Mouse (Mus musculus) small intestine, adult 2 months (tissue): ENCODE measurements around the gene Slc7a11. TPM values are rescaled to one million over a fixed set of nuclear protein-coding genes. Genes with fewer than 3 reads are reported as not detected.

Experiments
- H3K27ac ChIP-seq: fragments of 200-500 bp; 2 replicates; pipeline ENCODE4 v1.5.1; 2012; ENCODE audit warnings: low read depth, low read length, control low read depth, inconsistent platforms; ENCODE audit not compliant: insufficient read depth
- H3K27me3 ChIP-seq: fragments of 200-500 bp; 2 replicates; pipeline ENCODE4 v1.6.1; 2012; ENCODE audit warnings: mild to moderate bottlenecking, moderate library complexity, low read length, inconsistent platforms; ENCODE audit not compliant: control insufficient read depth, insufficient read depth
- H3K36me3 ChIP-seq: fragments of 200-500 bp; 2 replicates; pipeline ENCODE4 v1.6.1; 2012; ENCODE audit warnings: mild to moderate bottlenecking, low read length, control low read depth, inconsistent platforms; ENCODE audit not compliant: control insufficient read depth, insufficient read depth
- H3K4me1 ChIP-seq: fragments of 200-500 bp; 2 replicates; pipeline ENCODE4 v1.6.1; 2012; ENCODE audit warnings: low read length, inconsistent platforms, mixed read lengths; ENCODE audit not compliant: control insufficient read depth, insufficient read depth, insufficient read length
- H3K4me3 ChIP-seq: fragments of 200-500 bp; 2 replicates; pipeline ENCODE4 v1.5.1; 2012; ENCODE audit warnings: low read depth, mild to moderate bottlenecking, control low read depth, inconsistent platforms, low read length, moderate library complexity
- CTCF ChIP-seq: fragments of 200-500 bp; IDR thresholded peaks from 2 replicates; pipeline ENCODE4 v1.5.1; 2012; ENCODE audit warnings: low read depth, mild to moderate bottlenecking, control low read depth, inconsistent platforms, low read length, moderate library complexity, mixed read lengths; ENCODE audit not compliant: insufficient replicate concordance, insufficient read length; ENCODE audit errors: extremely low read depth
- POLR2A ChIP-seq: fragments of 200-500 bp; IDR thresholded peaks from 2 replicates; pipeline ENCODE4 v1.6.1; 2012; ENCODE audit warnings: low read depth, mild to moderate bottlenecking, control low read depth, inconsistent platforms, low read length, moderate library complexity
- WGBS: fragments of 180-500 bp; shearing (Covaris S2); methylation state at CpG from one replicate; pipeline ENCODE4 v1.1.7; 2018; 5-methylcytosine and 5-hydroxymethylcytosine counted together
- polyA plus RNA-seq: library from polyadenylated mRNA; depleted of rRNA; stranded (reverse); fragments of >200 nt; gene quantifications from 2 replicates; pipeline ENCODE4 v1.2.3, GENCODE M21; 2012

The Slc7a11 gene
- polyA plus RNA-seq, 1 experiment, result 0.27 TPM

GRCm38 (mm10) chr3:50275023-50275422, 168.4 kb downstream of the Slc7a11 start:
- no peak for TF ChIP-seq CTCF
- H3K36me3 ChIP-seq, result no peaks in the 10 kb centered on the region
- no peak overlapping the region for H3K4me3 ChIP-seq
- H3K27ac ChIP-seq, result no peak overlapping the region
- no peaks in the 10 kb centered on the region for H3K27me3 ChIP-seq
- no peaks in the 10 kb centered on the region for H3K4me1 ChIP-seq
- WGBS, result 79% methylated on average over 2 of the region's 2 CpGs

- H3K4me3 ChIP-seq, result no peak overlapping the region
- H3K27ac ChIP-seq, result no peak overlapping the region
- H3K36me3 ChIP-seq, result no peaks in the 10 kb centered on the region
- TF ChIP-seq POLR2A (no peak), CTCF (no peak)
- H3K27me3 ChIP-seq, result no peaks in the 10 kb centered on the region
- H3K4me1 ChIP-seq, result no peaks in the 10 kb centered on the region
Measured at GRCm38 (mm10) chr3:50272222-50272621, 171.2 kb downstream of the Slc7a11 start.

- 83% methylated on average over 4 of the region's 4 CpGs for WGBS
Measured at GRCm38 (mm10) chr3:50269680-50270079, 173.7 kb downstream of the Slc7a11 start.

GRCm38 (mm10) chr3:50262547-50263087, 180.8 kb downstream of the Slc7a11 start:
- no peaks in the 10 kb centered on the region for H3K36me3 ChIP-seq
- H3K27ac ChIP-seq, result no peak overlapping the region
- no peaks in the 10 kb centered on the region for H3K27me3 ChIP-seq
- WGBS, result 14% methylated on average over 2 of the region's 2 CpGs
- H3K4me1 ChIP-seq, result no peaks in the 10 kb centered on the region
- no peak for TF ChIP-seq CTCF
- no peak for TF ChIP-seq POLR2A
- no peak overlapping the region for H3K4me3 ChIP-seq

More at GRCm38 (mm10) chr3:50269680-50270079, 173.7 kb downstream of the Slc7a11 start:
- Histone ChIP-seq H3K27ac (no peak overlapping the region), H3K36me3 (no peaks in the 10 kb centered on the region), H3K4me1 (no peaks in the 10 kb centered on the region), H3K4me3 (no peak overlapping the region), H3K27me3 (no peaks in the 10 kb centered on the region)
- TF ChIP-seq CTCF, result no peak

GRCm38 (mm10) chr3:50262066-50262465, 181.3 kb downstream of the Slc7a11 start:
- TF ChIP-seq CTCF, result no peak
- TF ChIP-seq POLR2A, result no peak
- 24% methylated on average over 2 of the region's 2 CpGs for WGBS
- Histone ChIP-seq H3K27me3 (no peaks in the 10 kb centered on the region), H3K36me3 (no peaks in the 10 kb centered on the region), H3K27ac (no peak overlapping the region), H3K4me1 (no peaks in the 10 kb centered on the region), H3K4me3 (no peak overlapping the region)

- Histone ChIP-seq H3K4me3 (no peak overlapping the region), H3K36me3 (no peaks in the 10 kb centered on the region), H3K4me1 (no peaks in the 10 kb centered on the region), H3K27ac (no peak overlapping the region), H3K27me3 (no peaks in the 10 kb centered on the region)
- TF ChIP-seq CTCF (no peak), POLR2A (no peak)
- WGBS, result 93% methylated on average over 1 of the region's 1 CpGs
Measured at GRCm38 (mm10) chr3:50260667-50261066, 182.7 kb downstream of the Slc7a11 start.

- no peak for TF ChIP-seq POLR2A
- TF ChIP-seq CTCF, result no peak
- H3K27ac ChIP-seq, result no peak overlapping the region
- H3K36me3 ChIP-seq, result no peaks in the 10 kb centered on the region
- H3K4me1 ChIP-seq, result no peaks in the 10 kb centered on the region
- no peaks in the 10 kb centered on the region for H3K27me3 ChIP-seq
- WGBS, result 75% methylated on average over 4 of the region's 4 CpGs
- H3K4me3 ChIP-seq, result no peak overlapping the region
Measured at GRCm38 (mm10) chr3:50258852-50259251, 184.6 kb downstream of the Slc7a11 start.
